Mouse (Mus musculus): ENCODE results near the gene Urad. TPM values are rescaled to one million over a fixed set of nuclear protein-coding genes. Genes with fewer than 3 reads are reported as not detected.

Gene Urad
- total RNA-seq, 2 experiments from 2014 or later: not detected

DNA sequence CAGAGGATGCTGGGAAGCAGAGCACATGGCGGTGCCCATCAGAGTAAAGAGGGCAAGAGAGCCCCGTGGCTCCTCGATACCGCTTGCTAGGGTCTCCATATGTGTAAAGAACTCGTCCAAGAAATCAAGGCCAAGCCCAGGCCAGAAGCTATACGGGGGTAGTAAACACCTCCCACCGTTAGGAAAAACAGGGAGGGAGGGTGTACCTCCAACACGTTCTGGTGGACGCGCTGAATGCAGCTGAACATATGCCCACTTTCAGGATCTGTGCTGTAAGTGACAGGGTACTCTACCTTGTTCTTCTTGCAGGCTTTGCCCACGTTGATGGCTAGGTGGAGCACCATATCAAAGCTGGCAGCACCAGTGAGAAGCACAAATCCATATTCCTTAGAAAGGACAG is 3.7 kb upstream of the Urad start:
- DNase-seq (ENCODE audit: low spot score): no peak

DNA sequence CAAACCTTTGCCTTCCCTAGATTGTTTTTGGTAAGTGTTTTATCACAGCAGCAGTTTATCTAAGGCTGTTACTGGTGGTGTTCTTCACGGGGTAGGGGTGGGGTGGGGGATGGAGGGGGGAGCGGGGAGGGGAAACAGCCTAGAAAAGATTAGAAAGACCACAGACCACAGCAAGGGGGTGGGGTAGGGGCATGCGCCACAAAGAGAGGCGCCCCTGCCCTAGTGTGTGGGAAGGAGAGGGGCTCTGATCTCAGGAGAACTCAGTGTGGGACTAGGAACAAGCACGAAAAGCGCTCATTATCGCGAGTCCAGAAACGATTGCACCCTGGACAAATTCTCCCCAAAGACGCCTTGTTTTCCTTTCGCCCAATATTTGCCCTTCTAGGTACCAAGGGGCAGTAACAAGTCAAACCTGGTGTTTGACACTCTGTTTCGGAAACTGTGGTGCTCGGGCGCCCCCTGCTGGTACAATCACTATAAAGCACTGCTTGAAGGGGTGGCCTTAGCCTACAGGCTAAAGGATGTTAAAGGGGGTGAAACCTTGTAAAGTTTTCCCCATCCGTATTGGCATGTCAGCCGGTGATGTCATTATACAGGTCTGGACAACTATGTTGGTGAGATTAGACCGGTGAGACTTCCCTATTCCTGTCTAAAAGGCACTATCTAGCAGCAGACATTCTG is 1.1 kb upstream of the Urad start:
- DNase-seq (ENCODE audit: low spot score): peak; percentile 51

DNA sequence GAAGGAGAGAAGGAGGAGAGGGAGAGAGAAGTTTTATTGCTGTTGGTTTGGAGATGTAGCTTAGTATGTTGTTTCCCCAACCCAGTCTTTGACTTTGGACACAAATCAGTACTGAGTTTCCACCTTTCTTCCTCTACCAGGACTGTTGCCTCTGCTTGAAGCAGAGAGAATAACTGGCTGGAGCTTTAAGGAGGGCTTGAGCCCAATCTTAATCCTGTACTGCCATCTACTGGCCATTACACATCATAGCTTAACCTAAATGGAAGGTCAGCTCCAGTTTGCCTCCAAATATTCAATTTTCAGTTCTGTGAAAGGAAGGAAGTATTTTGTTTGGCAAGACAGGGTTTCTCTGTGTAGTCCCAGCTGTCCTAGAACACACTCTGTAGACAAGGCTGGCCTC is 2.6 kb downstream of the Urad start:
- DNase-seq (ENCODE audit: low spot score): peak; percentile 24

DNA sequence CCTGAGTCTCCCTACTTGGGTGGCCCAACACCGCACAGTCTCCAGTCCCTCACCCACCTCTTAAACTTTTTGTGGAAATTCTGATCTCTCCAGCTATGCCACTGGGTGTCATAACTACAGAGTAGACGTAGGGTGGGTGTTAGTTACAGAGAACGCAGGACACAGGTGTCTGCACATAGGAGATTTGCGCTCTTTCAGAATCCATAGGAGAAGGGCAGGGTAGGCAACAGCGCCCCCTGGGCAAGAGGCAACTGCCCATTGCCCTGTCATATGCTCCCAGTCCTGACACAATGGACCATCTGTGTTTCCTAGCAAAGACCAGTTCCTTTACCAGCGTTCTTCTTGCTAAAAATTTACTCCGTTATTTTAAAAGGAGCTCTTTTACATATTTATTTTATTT is 4.2 kb downstream of the Urad start:
- no peak for DNase-seq (ENCODE audit: low spot score)

DNA sequence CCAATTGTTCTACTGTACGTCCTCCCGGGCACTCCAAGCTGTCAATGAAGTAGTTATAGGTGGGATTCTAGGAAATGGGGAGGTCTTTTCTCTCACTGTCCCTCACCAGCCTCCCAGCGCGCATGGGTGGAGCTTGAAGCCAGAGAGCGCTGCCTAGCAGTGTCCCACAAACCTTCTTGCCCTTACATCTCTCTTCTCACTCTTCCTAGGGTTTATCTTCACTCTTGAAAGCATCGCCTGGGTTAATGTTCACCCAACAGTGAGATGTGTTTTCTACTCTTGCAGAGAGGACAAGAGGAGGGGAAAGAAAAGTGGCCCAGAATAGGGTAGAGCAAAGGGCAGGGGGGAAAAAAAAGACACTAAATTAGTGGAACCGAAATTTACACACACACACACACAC is 4.9 kb downstream of the Urad start:
- DNase-seq (ENCODE audit: low spot score): no peak

DNA sequence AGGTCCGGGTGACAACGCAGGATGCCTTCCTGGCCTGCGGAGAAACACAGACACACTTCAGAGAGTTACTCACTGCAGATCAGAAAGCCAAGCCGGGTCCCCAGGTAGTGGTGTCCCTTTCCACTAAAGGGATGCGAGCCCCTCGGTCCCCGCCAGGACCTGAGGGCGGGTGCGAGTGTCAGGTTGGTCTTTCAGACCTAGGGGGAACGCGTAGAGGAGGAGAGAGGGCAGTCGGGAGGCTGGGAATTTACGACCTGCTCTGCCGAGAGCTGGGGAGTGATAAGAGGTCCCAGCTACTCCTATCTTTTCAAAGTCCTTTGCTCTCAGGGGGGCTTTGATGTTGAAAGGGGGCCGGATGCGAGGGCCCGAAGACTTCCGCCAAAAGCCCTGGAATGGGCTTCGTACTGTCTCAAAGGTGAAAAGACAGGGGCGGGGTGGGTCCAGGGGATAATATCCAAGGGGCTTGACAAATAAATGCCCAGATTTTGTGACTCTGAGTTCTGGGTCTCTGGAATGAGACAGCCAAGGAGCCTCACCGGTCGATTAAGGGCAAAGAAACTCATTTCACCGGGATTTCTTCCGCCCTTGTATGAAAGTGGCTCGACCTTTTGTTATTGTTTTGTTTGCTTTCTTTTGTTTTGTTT is 6.7 kb downstream of the Urad start:
- no peak for DNase-seq (ENCODE audit: low spot score)

DNA sequence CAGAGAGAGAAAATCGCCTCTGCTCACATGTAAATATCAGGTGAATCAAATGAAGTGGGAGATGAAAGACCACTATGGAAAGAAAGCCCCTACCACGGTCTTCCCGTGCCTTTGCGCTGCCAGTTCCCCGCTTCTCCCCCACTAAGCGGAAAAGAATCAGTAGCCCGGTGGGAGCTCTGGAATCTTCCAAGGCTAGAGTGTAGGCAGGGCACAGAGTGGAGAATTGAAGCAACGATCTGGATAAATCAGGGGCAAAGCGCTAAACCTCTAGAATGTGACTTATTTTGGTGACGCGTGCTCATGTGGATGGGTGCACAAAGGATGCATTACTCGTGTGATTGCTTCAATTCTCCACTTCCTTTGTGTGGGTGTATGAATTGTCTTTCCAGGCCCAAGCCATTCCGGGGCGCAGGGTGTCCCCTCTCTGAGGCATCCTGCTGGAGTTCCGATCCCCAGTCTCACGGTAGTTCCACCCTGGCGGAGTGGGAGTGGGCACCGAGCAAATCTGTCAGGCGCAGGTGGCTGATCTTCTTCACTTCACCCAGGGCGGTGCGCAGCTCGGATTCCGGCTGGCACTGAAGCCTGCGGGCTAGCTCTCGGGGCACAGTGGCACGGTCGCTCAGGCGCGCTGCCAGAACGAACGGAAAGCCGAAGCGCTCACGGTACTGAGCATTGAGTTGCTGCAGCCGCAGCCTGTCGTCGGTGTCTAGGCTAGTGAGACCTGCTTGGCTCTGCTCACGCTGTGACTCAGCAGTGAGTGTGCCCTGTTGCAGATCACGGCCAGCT is 7.4 kb downstream of the Urad start:
- DNase-seq (ENCODE audit: low spot score): peak; percentile 21

DNA sequence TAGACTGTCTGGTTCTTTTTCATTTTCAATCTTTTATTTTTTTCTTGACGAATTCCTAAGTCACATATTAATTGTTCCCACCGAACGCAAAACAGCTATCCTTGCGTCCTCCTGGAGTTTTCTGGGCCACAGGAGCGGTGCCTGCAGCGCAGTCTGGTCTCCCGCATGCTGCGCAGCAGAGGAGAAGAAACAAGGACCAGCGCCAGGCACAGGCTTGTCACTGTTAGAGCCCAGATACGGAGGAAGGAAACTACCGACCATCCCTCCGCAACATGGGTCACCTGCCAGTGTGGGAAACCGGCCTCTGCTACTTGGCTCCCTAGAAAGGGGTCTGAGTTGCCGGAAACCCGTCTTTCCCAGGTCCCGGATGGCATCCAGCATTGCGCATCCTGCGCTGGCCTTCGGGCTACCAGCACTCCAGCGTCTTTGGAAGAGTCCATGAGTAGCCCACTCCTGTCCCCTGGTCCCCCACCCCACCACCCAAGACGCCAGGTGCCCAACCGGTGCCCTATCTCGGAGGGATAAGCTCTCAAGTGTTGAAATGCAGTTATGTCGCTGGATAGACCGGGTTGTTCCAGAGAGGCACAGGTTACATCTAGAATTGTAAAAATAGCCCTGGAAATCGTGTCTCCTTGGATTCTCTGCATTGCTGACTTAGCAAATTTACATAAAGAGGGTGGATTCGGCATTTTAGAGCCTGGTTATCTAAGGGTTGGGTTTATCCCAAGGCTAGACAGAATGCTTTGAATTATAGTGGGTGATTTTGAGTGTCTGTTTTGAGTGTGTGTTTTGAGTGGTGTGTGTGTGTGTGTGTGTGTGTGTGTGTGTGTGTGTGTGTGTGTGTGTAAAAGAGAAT is 9.2 kb downstream of the Urad start:
- DNase-seq (ENCODE audit: low spot score): no peak

DNA sequence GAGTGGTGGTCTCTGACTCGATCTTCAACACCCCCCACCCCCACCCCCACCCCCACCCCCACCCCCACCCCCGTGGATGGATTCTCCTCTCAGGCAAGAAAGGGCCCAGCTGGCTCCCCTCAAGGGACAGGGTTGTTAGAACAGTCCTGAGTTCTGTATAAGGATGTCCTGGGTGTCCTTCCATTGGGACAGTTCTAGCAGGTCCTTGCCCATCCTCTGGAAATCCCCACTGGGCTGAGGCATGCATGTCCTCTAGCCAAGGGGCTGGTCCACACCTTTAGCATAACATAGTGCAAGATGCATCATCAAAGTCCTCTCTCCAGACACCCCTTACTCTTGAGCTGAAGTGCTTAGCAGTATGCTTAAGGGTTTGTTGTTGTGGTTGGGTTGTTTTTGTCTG is 12.5 kb downstream of the Urad start:
- DNase-seq (ENCODE audit: low spot score): no peak

DNA sequence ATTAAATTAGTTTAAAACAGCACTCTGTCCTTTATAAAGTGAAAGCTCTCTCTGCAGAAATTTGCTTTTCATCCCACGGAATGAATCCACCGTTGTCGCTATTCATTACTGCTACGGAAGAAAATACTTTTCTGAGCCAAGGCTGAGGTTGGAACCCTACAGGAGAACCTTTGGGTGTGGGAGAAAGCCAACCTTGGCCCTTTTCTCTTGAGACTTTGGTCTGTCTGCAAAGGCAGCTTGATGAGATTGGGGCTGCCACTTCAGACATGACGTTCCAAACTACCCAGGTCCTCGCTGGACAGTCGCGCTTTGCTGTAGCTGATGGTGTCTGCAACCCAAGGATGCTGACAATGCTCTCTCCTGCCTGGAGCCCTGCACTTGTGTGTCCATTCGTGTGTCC is 13.8 kb downstream of the Urad start:
- DNase-seq (ENCODE audit: low spot score): no peak

DNA sequence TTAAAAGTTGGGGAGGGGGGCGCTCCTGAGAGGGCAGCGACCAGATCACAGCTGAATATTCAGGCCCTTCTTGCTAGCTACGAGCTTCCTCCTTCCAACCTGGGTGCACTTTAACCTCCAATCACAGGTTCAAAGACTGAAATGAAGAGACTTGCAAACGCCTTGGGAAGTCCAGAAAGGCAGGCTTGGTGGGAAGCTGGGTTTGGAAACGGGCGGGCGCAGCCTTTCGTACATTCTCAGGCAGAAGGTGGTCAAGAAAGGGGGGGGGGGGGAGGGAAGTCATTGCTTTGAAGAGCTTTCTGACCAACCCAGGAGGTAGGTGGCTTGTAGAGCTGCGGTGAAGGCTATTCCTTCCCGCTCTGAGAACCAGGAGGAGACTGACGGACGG is 14.8 kb downstream of the Urad start:
- DNase-seq (ENCODE audit: low spot score): no peak

DNA sequence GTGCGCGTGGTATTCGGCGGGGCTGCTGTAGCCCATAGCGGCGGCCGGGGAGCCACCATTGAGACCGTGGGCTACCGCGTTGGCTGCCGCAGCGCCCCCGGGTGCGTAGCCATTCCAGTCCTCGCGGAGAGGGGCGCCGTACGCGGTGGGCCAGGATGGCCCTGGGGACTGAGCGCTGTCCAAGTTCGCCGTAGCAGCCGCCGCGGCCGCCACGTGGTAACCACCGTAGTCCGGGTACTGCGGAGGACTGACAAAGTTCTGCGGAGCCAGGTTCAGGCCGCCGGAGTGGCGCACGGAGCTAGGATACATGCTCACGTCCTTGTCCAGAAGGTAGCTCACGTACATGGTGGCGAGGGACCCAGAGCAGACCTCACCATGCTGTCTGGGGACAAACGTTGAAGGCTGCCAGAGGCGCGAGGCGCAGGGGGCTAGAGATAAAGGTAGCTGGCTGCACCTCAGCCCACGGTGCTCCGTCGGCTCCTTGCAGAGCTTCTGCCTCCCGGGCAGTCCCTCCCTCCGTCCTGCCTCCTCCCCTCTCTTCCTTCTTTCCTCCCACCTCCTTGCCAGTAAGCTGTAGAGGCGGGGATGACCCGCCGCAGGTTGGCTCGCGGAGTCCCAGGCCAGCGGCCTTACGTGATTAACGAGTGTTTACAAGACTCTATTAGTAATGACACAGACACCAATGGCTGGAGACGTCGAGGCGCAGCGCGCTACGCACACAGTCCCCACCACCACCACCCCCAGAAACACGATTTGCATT is 15.4 kb downstream of the Urad start, which contains the start of gene Cdx2:
TSS of gene Cdx2 (minus strand) at position 633 of the 760 bp plus-strand sequence.
- no peak for DNase-seq (ENCODE audit: low spot score)

DNA sequence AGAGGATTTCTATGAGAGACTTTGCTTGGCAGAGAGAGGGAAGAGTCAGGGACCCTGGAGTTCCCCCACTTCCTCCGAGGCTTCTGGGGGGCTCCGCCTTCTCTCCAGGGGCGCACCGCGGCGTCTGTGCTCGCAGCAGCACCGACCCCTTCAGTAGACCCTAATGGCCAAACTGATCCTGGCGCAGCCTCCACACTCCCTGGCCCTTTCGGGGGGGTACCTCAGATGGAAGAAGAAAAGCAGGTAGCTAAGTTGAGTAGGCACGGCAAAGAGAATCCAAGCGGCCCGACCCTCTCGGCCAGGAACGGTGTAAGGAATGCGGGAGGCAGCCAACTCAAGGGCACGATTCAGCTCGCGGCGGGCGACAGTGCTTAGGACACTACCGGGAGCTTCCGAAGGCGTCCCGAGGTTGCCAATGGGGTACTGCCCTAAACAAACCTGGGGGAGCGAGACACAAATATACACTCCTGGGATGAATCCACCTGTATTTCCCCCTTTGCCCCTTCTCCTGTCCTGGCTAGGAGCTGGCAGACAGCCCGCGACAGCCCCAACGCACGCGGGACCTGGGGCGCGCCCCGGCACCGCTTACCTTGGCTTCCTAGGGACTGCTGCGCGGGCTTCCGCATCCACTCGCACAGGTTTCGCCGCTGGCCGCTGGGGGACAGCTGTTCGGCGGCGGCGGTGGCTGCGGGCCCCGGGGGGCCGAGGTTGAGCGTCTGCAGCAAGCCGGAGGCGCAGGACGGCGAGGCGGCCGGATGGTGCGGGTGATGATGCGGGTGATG is 16.2 kb downstream of the Urad start:
- no peak for DNase-seq (ENCODE audit: low spot score)

DNA sequence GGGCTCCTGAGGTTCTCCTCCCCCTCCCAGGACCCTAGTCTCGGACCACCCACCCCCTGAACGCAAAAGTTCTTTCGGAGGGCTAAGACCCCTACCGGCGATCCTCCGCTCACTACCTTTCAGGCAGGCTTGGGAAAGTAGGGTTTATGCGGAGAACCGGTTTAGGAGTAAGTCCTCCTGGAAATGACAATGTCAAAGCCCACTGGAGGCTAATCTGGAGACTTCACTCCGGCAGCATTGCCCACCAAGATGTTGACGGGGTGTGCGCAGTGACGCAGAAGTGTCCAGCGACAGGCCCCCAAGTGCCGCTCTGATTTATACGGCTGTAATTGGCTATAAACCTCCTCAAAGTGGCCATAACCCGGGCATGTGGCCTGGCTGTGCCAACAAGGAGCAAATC is 17.1 kb downstream of the Urad start:
- DNase-seq (ENCODE audit: low spot score): no peak

DNA sequence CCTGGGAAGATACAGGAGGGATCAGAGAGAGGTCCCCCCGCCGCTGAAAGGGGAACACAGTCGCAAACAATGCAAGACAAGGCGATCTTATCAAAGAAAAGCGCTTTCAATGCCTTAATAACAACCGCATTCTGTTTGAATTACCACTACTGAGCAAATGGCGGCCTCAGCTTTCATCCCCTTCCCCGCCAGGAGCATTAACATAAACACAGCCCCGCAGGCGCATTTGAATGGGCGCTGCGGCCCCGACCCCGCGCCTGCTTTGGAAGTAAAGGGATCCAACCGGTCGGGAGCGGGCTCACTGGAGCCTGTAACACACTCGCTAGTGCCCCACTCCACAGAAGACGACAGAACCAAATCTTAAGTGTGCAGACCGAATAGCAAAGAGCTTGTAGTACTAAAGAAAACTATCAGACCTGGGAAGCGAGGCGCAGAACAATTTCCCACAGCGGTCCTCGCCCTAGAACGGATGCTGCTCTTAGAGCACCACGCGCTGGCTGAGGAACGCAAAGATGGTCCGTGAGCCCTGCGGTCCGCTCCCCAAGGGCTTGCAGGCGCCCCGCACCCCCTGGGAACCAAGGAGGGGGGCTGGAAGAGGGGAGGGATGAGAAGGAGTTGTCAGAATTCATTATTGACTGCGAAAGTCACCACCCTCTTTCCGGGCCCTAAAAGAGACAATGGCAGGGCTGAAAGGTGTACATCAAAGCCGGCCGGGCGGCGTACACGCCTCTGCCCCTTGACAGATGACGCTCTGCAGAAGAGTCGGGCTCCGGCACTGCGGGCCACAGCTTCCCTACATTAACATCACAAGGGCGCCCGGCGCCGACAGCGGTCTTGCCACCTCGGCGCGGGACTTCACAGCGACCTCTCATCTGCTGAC is 17.7 kb downstream of the Urad start:
- DNase-seq (ENCODE audit: low spot score): no peak

DNA sequence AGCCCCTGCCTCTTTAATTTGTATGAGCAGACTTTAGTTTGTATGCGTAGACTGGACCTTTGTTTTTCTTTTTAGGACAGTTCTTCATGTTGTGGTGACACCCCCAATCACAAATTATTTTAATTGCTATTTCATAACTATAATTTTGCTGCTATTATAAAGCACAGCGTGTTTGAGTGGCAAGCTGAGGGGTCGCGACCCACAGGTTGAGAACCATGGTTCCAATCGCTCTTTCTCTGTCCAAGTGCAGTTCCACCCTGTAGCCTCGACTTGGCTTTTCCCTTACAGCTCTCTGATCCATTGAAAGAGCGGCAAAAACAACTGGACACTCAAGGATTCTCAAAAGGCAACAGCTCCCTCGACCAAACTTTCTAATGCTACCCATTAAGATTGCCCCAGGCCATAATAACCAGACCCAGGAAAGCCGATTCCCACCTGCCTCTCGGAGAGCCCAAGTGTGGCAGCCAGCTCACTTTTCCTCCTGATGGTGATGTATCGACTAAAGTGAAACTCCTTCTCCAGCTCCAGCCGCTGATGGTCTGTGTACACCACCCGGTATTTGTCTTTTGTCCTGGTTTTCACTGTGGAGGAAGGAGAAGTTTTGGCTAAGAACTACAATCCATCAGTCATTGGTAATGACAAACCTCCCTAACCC is 19.4 kb downstream of the Urad start:
- no peak for DNase-seq (ENCODE audit: low spot score)

DNA sequence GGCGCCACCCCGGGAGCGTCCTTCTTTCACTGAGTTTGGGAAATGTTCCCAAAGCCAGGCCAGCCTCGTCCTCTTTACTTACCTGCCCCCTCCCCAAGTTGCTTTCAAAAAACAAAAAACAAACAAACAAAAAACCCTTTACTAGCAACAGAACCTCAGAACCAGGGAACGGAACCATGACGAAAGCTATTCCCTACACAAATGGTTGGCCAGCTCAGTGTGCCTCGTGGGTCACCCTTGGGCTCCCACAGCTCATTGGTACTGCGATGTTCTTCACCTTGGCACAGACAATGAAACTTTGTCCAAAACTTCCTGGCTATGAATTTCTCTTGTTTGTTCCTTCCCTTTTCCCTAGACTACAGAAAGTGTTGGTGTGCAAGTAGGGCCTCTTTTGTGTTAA is 20.1 kb downstream of the Urad start:
- DNase-seq (ENCODE audit: low spot score): no peak

DNA sequence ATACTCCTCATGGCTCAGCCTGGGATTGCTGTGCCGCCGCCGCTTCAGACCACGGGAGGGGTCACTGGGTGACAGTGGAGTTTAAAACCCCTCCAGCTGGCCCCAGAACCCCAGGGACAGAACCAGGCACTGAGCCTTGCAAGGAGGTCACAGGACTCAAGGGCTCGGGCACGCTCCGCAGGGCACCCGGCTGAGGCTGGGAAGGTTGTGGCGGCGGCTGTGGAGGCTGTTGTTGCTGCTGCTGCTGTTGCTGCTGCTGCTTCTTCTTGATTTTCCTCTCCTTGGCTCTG is 20.5 kb downstream of the Urad start:
- no peak for DNase-seq (ENCODE audit: low spot score)
